Mouse (Mus musculus): ENCODE results near the gene Fermt3.

GRCm38 (mm10) chr19:6981465-6981864 is 37.8 kb downstream of the Fermt3 start:
- TF ChIP-seq CTCF (IDR thresholded peaks at IDR 0.05; ENCODE audit: insufficient read depth, low read length) (no peak), POLR2A (IDR thresholded peaks at IDR 0.05; ENCODE audit: borderline replicate concordance, extremely low read depth, low read depth, low read length) (no peak)
